Mouse (Mus musculus): ENCODE measurements around the gene Il17ra. TPM values are rescaled to one million over a fixed set of nuclear protein-coding genes. Genes with fewer than 3 reads are reported as not detected.
A peak's percentile ranks its signal among the peaks of the same experiment; 100 is the strongest.

Gene Il17ra
- polyA plus RNA-seq, 1 experiment from 2014 or later: 4.1 TPM

GRCm38 (mm10) chr6:120529123-120529522 lies 66.1 kb downstream of the Il17ra start:
- Histone ChIP-seq H3K4me3 (peak overlapping the region; percentile 84; the same call in 1 of the 2 replicates), H3K36me3 (replicated peaks) (peaks cover 14% of the 10 kb centered on the region), H3K4me1 (peaks cover 36% of the 10 kb centered on the region), H3K27me3 (ENCODE audit: poor library complexity, severe bottlenecking) (0 out of 2 replicates have a peak, but pooled peaks cover 5% of the 10 kb centered on the region), H3K9me3 (no peaks in the 10 kb centered on the region), H3K27ac (no peak overlapping the region)
- WGBS: 94% methylated on average over 4 of the region's 4 CpGs
- no peak for DNase-seq (ENCODE audit: extremely low spot score, low spot score)

DNA sequence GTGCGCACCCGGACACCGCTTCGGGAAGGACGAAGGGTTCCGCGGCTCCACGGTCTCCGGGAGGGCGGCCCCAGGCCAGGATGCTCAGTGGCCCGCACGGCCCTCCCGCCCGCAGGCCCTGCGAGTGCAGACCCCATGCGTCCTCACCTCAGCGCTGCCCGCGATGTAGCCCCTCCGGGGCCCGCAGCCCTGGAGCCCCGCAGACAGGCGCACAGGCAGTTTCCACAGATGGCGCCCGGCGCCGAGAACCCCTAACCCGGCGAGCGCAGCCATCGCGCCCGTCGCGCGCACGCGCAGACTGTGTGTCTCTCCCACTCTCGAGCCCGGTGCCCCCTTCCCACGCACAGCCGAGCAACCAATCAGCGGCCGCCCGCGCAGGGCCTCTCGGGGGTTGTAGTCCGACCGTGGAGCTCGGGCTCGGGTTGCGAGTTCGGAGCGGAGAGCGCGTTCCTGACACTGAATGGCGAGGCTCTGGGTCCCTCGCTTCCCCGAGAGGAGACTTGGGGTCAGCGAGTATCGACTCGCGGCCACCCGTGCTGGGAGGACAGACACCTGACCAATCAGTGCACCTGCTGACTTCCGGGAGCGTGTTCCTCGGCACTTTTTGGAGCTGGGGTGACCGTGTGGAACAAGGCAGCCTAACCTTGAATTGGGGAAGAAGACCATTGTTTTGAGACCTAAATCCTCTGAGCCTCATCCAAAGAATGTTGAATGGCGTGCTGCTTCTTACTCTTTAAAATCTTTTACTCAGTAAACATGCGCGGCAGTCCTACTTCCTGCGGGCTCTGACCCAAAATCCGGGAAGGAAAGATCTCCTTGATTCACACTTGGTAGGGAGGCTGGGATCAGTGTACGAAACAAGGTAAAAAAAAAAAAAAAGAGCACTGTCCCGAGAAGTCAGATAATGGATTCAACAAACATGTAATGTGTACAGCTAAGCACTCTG lies 68.2 kb downstream of the Il17ra start, which contains the start of gene Hdhd5:
Hdhd5 (minus strand) TSS at position 300 of the 946 bp plus-strand sequence.
- 0 out of 2 replicates have a peak, but pooled peaks cover 5% of the 10 kb centered on the region for H3K27me3 ChIP-seq (ENCODE audit: poor library complexity, severe bottlenecking)
- DNase-seq (ENCODE audit: extremely low spot score, low spot score): peak; percentile 95
- H3K4me3 ChIP-seq: peak within 1 kb of the TSS; percentile 84
- H3K36me3 ChIP-seq (replicated peaks): peaks cover 14% of the 10 kb centered on the region
- under 1% methylated on average over 75 of the region's 75 CpGs for WGBS
- H3K9me3 ChIP-seq: no peaks in the 10 kb centered on the region
- peaks cover 36% of the 10 kb centered on the region for H3K4me1 ChIP-seq
- H3K27ac ChIP-seq: peak within 1 kb of the TSS; percentile 94

DNA sequence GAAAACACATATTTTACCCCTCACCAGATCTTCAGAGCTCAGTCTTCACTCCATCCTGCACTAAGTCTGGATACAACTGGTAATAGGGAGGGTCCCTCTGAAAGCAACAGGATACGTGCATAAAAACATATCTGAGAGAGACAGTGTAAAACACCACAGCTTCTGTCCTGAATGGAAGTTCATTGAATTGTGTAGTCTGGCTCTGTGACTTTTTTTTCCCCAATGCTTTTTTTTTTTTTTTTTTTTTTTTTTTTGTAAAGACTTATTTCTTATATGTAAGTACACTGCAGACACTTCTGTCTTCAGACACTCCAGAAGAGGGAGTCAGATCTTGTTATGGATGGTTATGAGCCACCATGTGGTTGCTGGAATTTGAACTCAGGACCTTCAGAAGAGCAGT lies 69.5 kb downstream of the Il17ra start:
- H3K4me1 ChIP-seq: peaks cover 36% of the 10 kb centered on the region
- peak overlapping the region; percentile 84; the same call in 1 of the 2 replicates for H3K4me3 ChIP-seq
- H3K36me3 ChIP-seq (replicated peaks): peaks cover 7% of the 10 kb centered on the region
- DNase-seq (ENCODE audit: extremely low spot score, low spot score): no peak
- no peak overlapping the region for H3K27ac ChIP-seq
- 0 out of 2 replicates have a peak, but pooled peaks cover 5% of the 10 kb centered on the region for H3K27me3 ChIP-seq (ENCODE audit: poor library complexity, severe bottlenecking)
- 83% methylated on average over 1 of the region's 1 CpGs for WGBS
- no peaks in the 10 kb centered on the region for H3K9me3 ChIP-seq

DNA sequence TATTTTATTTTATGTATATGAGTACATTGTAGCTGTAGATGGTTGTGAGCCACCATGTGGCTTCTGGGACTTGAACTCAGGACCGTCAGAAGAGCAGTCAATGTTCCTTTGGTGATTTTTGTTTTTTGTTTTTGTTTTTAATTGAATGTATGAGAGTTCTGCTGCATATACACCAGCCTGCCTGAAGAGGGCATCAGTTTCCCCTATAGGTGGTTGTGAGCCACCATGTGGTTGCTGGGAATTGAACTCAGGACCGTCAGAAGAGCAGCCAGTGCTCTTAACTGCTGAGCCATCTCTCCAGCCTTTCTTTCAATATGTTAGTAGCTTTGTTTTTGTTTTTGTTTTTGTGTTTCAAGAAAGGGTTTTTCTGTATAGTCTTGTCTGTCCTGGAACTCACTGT lies 73.3 kb downstream of the Il17ra start:
- Histone ChIP-seq H3K27me3 (ENCODE audit: poor library complexity, severe bottlenecking) (0 out of 2 replicates have a peak, but pooled peaks cover 5% of the 10 kb centered on the region), H3K27ac (no peak overlapping the region), H3K36me3 (replicated peaks) (no peaks in the 10 kb centered on the region), H3K4me3 (no peak overlapping the region), H3K9me3 (no peaks in the 10 kb centered on the region), H3K4me1 (peaks cover 24% of the 10 kb centered on the region)
- WGBS: 84% methylated on average over 2 of the region's 2 CpGs
- no peak for DNase-seq (ENCODE audit: extremely low spot score, low spot score)

Other genes starting within 250 kb of the Il17ra start
- gene D330020A13Rik, start 168.9 kb upstream of the Il17ra start, polyA plus RNA-seq (2016; fragmentation: Nextera tagmentation; extraction: Ambion mirVana): not detected in 2 replicates
- 0.25 and 0.36 TPM in 2 replicates for gene B4galnt3, start 168.7 kb upstream of the Il17ra start, polyA plus RNA-seq (2016; fragmentation: Nextera tagmentation; extraction: Ambion mirVana)
- gene Kdm5a, start 99.1 kb upstream of the Il17ra start, polyA plus RNA-seq (2016; fragmentation: Nextera tagmentation; extraction: Ambion mirVana): 48.9 and 51.6 TPM in 2 replicates
- 28.6 and 29.4 TPM in 2 replicates for gene Ccdc77, start 98.9 kb upstream of the Il17ra start, polyA plus RNA-seq (2016; fragmentation: Nextera tagmentation; extraction: Ambion mirVana)
- 0.27 and 0.47 TPM in 2 replicates for gene Tmem121b, start 30.6 kb downstream of the Il17ra start, polyA plus RNA-seq (2016; fragmentation: Nextera tagmentation; extraction: Ambion mirVana)
- 20.2 and 23.6 TPM in 2 replicates for gene Hdhd5, start 68.1 kb downstream of the Il17ra start, polyA plus RNA-seq (2016; fragmentation: Nextera tagmentation; extraction: Ambion mirVana)
- 13.0 and 14.5 TPM in 2 replicates for gene Cecr2, start 203.1 kb downstream of the Il17ra start, polyA plus RNA-seq (2016; fragmentation: Nextera tagmentation; extraction: Ambion mirVana)

All from forebrain, embryonic 10.5 days (tissue).